Mouse (Mus musculus) inflammation-experienced regulatory T-cells, adult 6 months (primary cell): ENCODE results near the gene Olfr583. TPM values are rescaled to one million over a fixed set of nuclear protein-coding genes. Genes with fewer than 3 reads are reported as not detected.

Source experiments
- ATAC-seq: one replicate; pipeline ENCODE4 v1.8.0; 2017
- polyA plus RNA-seq, 3 experiments: library from polyadenylated mRNA; unstranded; fragments of 100-300 nt; shearing (Covaris generic); gene quantifications; one replicate each; pipeline ENCODE4 v1.2.1; 2017

The Olfr583 gene
- polyA plus RNA-seq = not detected

DNA sequence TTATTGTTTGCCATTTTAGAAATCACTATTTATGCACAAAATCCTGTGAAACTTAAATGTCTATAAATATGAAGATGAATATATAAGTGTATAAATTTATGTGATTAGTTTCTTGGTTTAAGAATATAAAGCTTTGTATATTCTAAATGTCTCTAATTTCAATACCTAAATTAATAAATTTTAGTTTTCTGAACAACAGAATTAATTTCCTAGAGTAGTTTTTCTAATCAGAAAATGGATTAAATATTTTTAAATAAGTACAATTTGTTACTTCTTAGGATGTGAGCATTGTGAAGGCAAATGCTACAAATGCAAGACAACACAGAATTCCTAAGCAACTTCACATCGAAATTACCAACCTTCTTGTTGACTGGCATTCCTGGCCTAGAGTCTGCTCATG lies at the start of gene Olfr583:
Gene Olfr583 (plus strand): TSS at position 301 of the 400 bp plus-strand sequence.
- ATAC-seq = no peak

DNA sequence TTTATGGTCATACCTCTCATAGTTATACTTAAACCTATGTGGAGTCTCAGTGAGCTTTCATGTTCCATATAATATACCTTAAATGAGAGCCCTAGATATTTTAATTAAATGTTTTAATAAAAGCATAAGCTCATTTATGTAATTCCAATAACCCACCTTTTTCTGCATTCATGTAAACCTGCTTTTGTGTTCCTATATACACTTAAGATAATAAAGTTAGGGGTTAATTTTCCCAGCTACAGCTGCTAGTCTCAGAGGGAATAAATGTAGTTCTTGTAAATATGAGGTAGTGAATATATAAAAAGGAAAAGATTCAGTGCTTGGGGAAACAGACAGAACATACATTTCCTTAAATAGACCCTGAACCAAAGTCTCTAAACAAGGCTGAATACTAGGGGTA lies 13.4 kb upstream of the Olfr583 start, which contains the start of gene Olfr582:
Gene Olfr582 (plus strand): TSS at position 301 of the 400 bp plus-strand sequence.
- no peak for ATAC-seq

DNA sequence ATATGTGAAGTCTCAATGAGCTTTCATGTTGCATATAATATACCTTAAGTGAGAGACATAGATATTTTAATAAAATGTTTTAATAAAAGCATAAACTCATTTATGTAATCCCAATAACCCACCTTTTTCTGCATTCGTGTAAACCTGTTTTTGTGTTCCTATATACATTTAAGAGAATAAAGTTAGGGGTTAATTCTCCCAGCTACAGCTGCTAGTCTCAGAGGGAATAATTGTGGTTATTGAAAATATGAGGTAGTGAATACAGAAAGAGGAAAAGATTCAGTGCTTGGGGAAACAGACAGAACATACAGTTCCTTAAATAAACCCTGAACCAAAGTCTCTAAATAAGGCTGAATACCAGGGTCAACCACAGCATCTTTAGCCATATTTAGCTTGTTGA lies 30.5 kb downstream of the Olfr583 start, which contains the start of gene Olfr584:
Gene Olfr584 (plus strand): TSS at position 301 of the 400 bp plus-strand sequence.
- ATAC-seq = no peak

DNA sequence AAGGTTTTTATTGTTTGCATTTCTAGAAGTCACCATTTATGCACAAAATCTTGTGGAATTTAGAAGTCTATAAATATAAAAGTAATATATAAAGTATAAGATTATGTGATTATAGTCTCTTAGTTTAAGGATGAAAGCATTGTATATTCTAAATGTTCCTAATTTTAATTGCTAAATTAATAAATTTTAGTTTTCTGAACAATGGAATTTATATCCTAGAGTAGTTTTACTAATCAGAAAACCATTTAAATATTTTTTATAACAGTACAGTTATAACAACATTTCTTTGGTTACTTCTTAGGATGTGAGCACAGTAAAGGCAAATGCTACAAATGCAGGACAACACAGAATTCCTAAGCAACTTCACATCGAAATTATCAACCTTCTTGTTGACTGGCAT lies 46.3 kb downstream of the Olfr583 start, which contains the start of gene Olfr585:
Gene Olfr585 (plus strand): TSS at position 301 of the 400 bp plus-strand sequence.
- ATAC-seq = no peak

Other genes starting within 250 kb of the Olfr583 start
- gene Olfr564, start 247.8 kb upstream of the Olfr583 start, polyA plus RNA-seq = not detected
- gene Olfr566, start 192.5 kb upstream of the Olfr583 start, polyA plus RNA-seq = not detected
- not detected for gene Olfr568, start 174.2 kb upstream of the Olfr583 start, polyA plus RNA-seq
- gene Olfr569, start 160.4 kb upstream of the Olfr583 start, polyA plus RNA-seq = not detected
- not detected for gene Olfr570, start 156.7 kb upstream of the Olfr583 start, polyA plus RNA-seq
- not detected for gene Olfr571, start 133.8 kb upstream of the Olfr583 start, polyA plus RNA-seq
- not detected for gene Olfr572, start 126.9 kb upstream of the Olfr583 start, polyA plus RNA-seq
- not detected for gene Olfr573-ps1, start 108.7 kb upstream of the Olfr583 start, polyA plus RNA-seq
- gene Olfr574, start 102.8 kb upstream of the Olfr583 start, polyA plus RNA-seq = not detected
- gene Olfr575, start 92.5 kb upstream of the Olfr583 start, polyA plus RNA-seq = not detected
- gene Olfr576, start 88.6 kb upstream of the Olfr583 start, polyA plus RNA-seq = not detected
- not detected for gene Olfr577, start 75.4 kb upstream of the Olfr583 start, polyA plus RNA-seq
- gene Olfr578, start 62.0 kb upstream of the Olfr583 start, polyA plus RNA-seq = not detected
- gene Olfr582, start 13.3 kb upstream of the Olfr583 start, polyA plus RNA-seq = not detected
- gene Olfr584, start 30.6 kb downstream of the Olfr583 start, polyA plus RNA-seq = not detected
- gene Olfr585, start 46.4 kb downstream of the Olfr583 start, polyA plus RNA-seq = not detected
- not detected for gene Olfr586, start 74.3 kb downstream of the Olfr583 start, polyA plus RNA-seq
- under 1 TPM in 1 of 3 experiments, not detected in 2; 0.16 TPM for gene Olfr588-ps1, start 89.6 kb downstream of the Olfr583 start, polyA plus RNA-seq
- gene Olfr589, start 105.1 kb downstream of the Olfr583 start, polyA plus RNA-seq = not detected
- under 1 TPM in 1 of 3 experiments, not detected in 2; 0.28 TPM for gene Olfr591, start 127.0 kb downstream of the Olfr583 start, polyA plus RNA-seq
- gene Olfr592, start 133.5 kb downstream of the Olfr583 start, polyA plus RNA-seq = under 1 TPM in 1 of 3 experiments, not detected in 2; 0.06 TPM
- not detected for gene Olfr593, start 160.6 kb downstream of the Olfr583 start, polyA plus RNA-seq
- gene Olfr594, start 165.7 kb downstream of the Olfr583 start, polyA plus RNA-seq = not detected
- not detected for gene Usp17ld, start 201.2 kb downstream of the Olfr583 start, polyA plus RNA-seq